ENCODE assay signal across 8 mouse cellular contexts in genomic region chr9:89461190-89461589, GRCm38 (mm10).
A peak's percentile ranks its signal among the peaks of the same experiment; 100 is the strongest.
DNase-seq lines count a peak whose midpoint lies in the region; ATAC-seq and TF ChIP-seq lines count a peak whose summit lies in the region.

No protein-coding gene starts in this region.

- TF ChIP-seq CTCF in hindbrain, postnatal 0 days (IDR thresholded peaks at IDR 0.05; ENCODE audit: low read depth) = peak; percentile 71
- TF ChIP-seq CTCF in liver, postnatal 0 days (IDR thresholded peaks at IDR 0.05; ENCODE audit: low read depth) = peak; percentile 71

- H3K9ac ChIP-seq in forebrain, embryonic 14.5 days (ENCODE audit: low read length) = no peak overlapping the region
- H3K9ac ChIP-seq in forebrain, embryonic 13.5 days = no peak overlapping the region
- H3K9ac ChIP-seq in midbrain, embryonic 14.5 days (replicated peaks; ENCODE audit: low read length) = no peak overlapping the region
- no peak overlapping the region for H3K9ac ChIP-seq in midbrain, embryonic 13.5 days (replicated peaks)
- H3K9ac ChIP-seq in hindbrain, postnatal 0 days (replicated peaks; ENCODE audit: low read length) = no peak overlapping the region
- no peak overlapping the region for H3K9ac ChIP-seq in liver, postnatal 0 days (replicated peaks)

- H3K4me1 ChIP-seq in forebrain, embryonic 14.5 days (ENCODE audit: control insufficient read depth, insufficient read depth, low read length) = no peaks in the 10 kb centered on the region
- no peaks in the 10 kb centered on the region for H3K4me1 ChIP-seq in forebrain, embryonic 13.5 days
- H3K4me1 ChIP-seq in midbrain, embryonic 14.5 days (ENCODE audit: control insufficient read depth, insufficient read depth, low read length) = no peaks in the 10 kb centered on the region
- no peaks in the 10 kb centered on the region for H3K4me1 ChIP-seq in midbrain, embryonic 13.5 days (replicated peaks)
- no peaks in the 10 kb centered on the region for H3K4me1 ChIP-seq in hindbrain, postnatal 0 days (ENCODE audit: insufficient read depth, low read length)
- H3K4me1 ChIP-seq in liver, postnatal 0 days (ENCODE audit: insufficient read depth) = no peaks in the 10 kb centered on the region

- no peak for ATAC-seq in forebrain, embryonic 14.5 days
- no peak for ATAC-seq in forebrain, embryonic 13.5 days
- ATAC-seq in midbrain, embryonic 14.5 days (ENCODE audit: low FRiP score, low TSS enrichment) = no peak
- no peak for ATAC-seq in midbrain, embryonic 13.5 days
- no peak for ATAC-seq in hindbrain, postnatal 0 days
- no peak for ATAC-seq in liver, postnatal 0 days

- peak; percentile 42 for DNase-seq in forebrain, embryonic 14.5 days (ENCODE audit: low spot score)
- DNase-seq in midbrain, embryonic 14.5 days = peak; percentile 60
- peak; percentile 53 for DNase-seq in cerebellum, adult 8-10 months
- DNase-seq in hindbrain, postnatal 0 days (ENCODE audit: low spot score) = peak; percentile 52
- peak; percentile 42 for DNase-seq in liver, postnatal 0 days
- DNase-seq in testis, postnatal 10 days (ENCODE audit: low spot score) = peak; percentile 71

- WGBS in forebrain, embryonic 14.5 days = 47% methylated on average over 5 of the region's 5 CpGs
- 48% methylated on average over 5 of the region's 5 CpGs for WGBS in forebrain, embryonic 13.5 days
- WGBS in midbrain, embryonic 14.5 days = 48% methylated on average over 5 of the region's 5 CpGs
- 44% methylated on average over 5 of the region's 5 CpGs for WGBS in midbrain, embryonic 13.5 days
- WGBS in hindbrain, postnatal 0 days = 35% methylated on average over 5 of the region's 5 CpGs
- 34% methylated on average over 5 of the region's 5 CpGs for WGBS in liver, postnatal 0 days (ENCODE audit: insufficient replicate concordance)

- no peaks in the 10 kb centered on the region for H3K36me3 ChIP-seq in forebrain, embryonic 14.5 days (ENCODE audit: control insufficient read depth, insufficient read depth, low read length)
- H3K36me3 ChIP-seq in forebrain, embryonic 13.5 days (ENCODE audit: poor library complexity, severe bottlenecking) = no peaks in the 10 kb centered on the region
- H3K36me3 ChIP-seq in midbrain, embryonic 14.5 days (ENCODE audit: control insufficient read depth, insufficient read depth, low read length) = no peaks in the 10 kb centered on the region
- no peaks in the 10 kb centered on the region for H3K36me3 ChIP-seq in midbrain, embryonic 13.5 days
- H3K36me3 ChIP-seq in hindbrain, postnatal 0 days (ENCODE audit: insufficient read depth, low read length) = no peaks in the 10 kb centered on the region
- no peaks in the 10 kb centered on the region for H3K36me3 ChIP-seq in liver, postnatal 0 days (replicated peaks; ENCODE audit: insufficient read depth, low read length)

- H3K4me2 ChIP-seq in forebrain, embryonic 14.5 days (ENCODE audit: low read length) = no peak overlapping the region
- no peak overlapping the region for H3K4me2 ChIP-seq in forebrain, embryonic 13.5 days
- no peak overlapping the region for H3K4me2 ChIP-seq in midbrain, embryonic 14.5 days (ENCODE audit: low read length)
- H3K4me2 ChIP-seq in midbrain, embryonic 13.5 days (replicated peaks) = no peak overlapping the region
- H3K4me2 ChIP-seq in hindbrain, postnatal 0 days (ENCODE audit: low read depth, low read length) = no peak overlapping the region
- no peak overlapping the region for H3K4me2 ChIP-seq in liver, postnatal 0 days (ENCODE audit: low read depth, low read length)

- no peak overlapping the region for H3K4me3 ChIP-seq in forebrain, embryonic 14.5 days (ENCODE audit: low read depth, low read length)
- no peak overlapping the region for H3K4me3 ChIP-seq in forebrain, embryonic 13.5 days
- H3K4me3 ChIP-seq in midbrain, embryonic 14.5 days (replicated peaks; ENCODE audit: low read depth, low read length) = no peak overlapping the region
- H3K4me3 ChIP-seq in midbrain, embryonic 13.5 days (replicated peaks) = no peak overlapping the region
- no peak overlapping the region for H3K4me3 ChIP-seq in hindbrain, postnatal 0 days (ENCODE audit: low read length)
- no peak overlapping the region for H3K4me3 ChIP-seq in liver, postnatal 0 days (ENCODE audit: low read depth, low read length)

- H3K9me3 ChIP-seq in forebrain, embryonic 14.5 days (replicated peaks; ENCODE audit: control insufficient read depth, low read length) = no peaks in the 10 kb centered on the region
- H3K9me3 ChIP-seq in forebrain, embryonic 13.5 days (replicated peaks) = no peaks in the 10 kb centered on the region
- no peaks in the 10 kb centered on the region for H3K9me3 ChIP-seq in midbrain, embryonic 14.5 days (ENCODE audit: control insufficient read depth, low read length)
- H3K9me3 ChIP-seq in midbrain, embryonic 13.5 days = no peaks in the 10 kb centered on the region
- no peaks in the 10 kb centered on the region for H3K9me3 ChIP-seq in hindbrain, postnatal 0 days (ENCODE audit: low read length)
- no peaks in the 10 kb centered on the region for H3K9me3 ChIP-seq in liver, postnatal 0 days (ENCODE audit: low read length)

- H3K27ac ChIP-seq in forebrain, embryonic 14.5 days (ENCODE audit: low read depth, low read length) = no peak overlapping the region
- no peak overlapping the region for H3K27ac ChIP-seq in forebrain, embryonic 13.5 days
- H3K27ac ChIP-seq in midbrain, embryonic 14.5 days (replicated peaks; ENCODE audit: low read depth, low read length) = no peak overlapping the region
- no peak overlapping the region for H3K27ac ChIP-seq in midbrain, embryonic 13.5 days
- H3K27ac ChIP-seq in hindbrain, postnatal 0 days = no peak overlapping the region
- no peak overlapping the region for H3K27ac ChIP-seq in liver, postnatal 0 days (ENCODE audit: low read depth)

- TF ChIP-seq EP300 in liver, postnatal 0 days (IDR thresholded peaks at IDR 0.05; ENCODE audit: low read depth) = no peak

- no peaks in the 10 kb centered on the region for H3K27me3 ChIP-seq in forebrain, embryonic 14.5 days (replicated peaks; ENCODE audit: control insufficient read depth, insufficient read depth, low read length)
- no peaks in the 10 kb centered on the region for H3K27me3 ChIP-seq in forebrain, embryonic 13.5 days
- no peaks in the 10 kb centered on the region for H3K27me3 ChIP-seq in midbrain, embryonic 14.5 days (ENCODE audit: control insufficient read depth, insufficient read depth, low read length)
- no peaks in the 10 kb centered on the region for H3K27me3 ChIP-seq in midbrain, embryonic 13.5 days
- H3K27me3 ChIP-seq in hindbrain, postnatal 0 days (ENCODE audit: insufficient read depth, low read length) = no peaks in the 10 kb centered on the region
- H3K27me3 ChIP-seq in liver, postnatal 0 days (ENCODE audit: insufficient read depth, low read length) = no peaks in the 10 kb centered on the region
